Mouse (Mus musculus) E14TG2a.4 (cell line): ENCODE measurements around the gene Cwc27.

Experiments
- H3K27me3 ChIP-seq: 2 replicates; pipeline ENCODE4 v1.6.1; 2014; ENCODE audit warnings: low read length, control low read depth; ENCODE audit not compliant: insufficient read depth
- H3K36me3 ChIP-seq: 2 replicates; pipeline ENCODE4 v1.6.1; 2014; ENCODE audit warnings: low read length, control low read depth; ENCODE audit not compliant: insufficient read depth
- H3K4me1 ChIP-seq: replicated peaks from 2 replicates; pipeline ENCODE4 v1.6.1; 2014; ENCODE audit warnings: low read depth, low read length, control low read depth
- H3K4me3 ChIP-seq: replicated peaks from 2 replicates; pipeline ENCODE4 v1.5.1; 2014; ENCODE audit warnings: mild to moderate bottlenecking, low read length
- H3K9me3 ChIP-seq: 2 replicates; pipeline ENCODE4 v1.6.1; 2014; ENCODE audit warnings: low read length, control low read depth
- CTCF ChIP-seq: conservative IDR thresholded peaks from 2 replicates; pipeline ENCODE4 v1.5.1; 2014; ENCODE audit warnings: low read length
- NANOG ChIP-seq: IDR thresholded peaks from 2 replicates; pipeline ENCODE4 v1.6.1; 2014; ENCODE audit warnings: borderline replicate concordance, low read length, mixed read lengths
- POU5F1 ChIP-seq: IDR thresholded peaks from 2 replicates; pipeline ENCODE4 v1.6.1; 2014; ENCODE audit warnings: low read length, borderline replicate concordance

Gene Cwc27

DNA sequence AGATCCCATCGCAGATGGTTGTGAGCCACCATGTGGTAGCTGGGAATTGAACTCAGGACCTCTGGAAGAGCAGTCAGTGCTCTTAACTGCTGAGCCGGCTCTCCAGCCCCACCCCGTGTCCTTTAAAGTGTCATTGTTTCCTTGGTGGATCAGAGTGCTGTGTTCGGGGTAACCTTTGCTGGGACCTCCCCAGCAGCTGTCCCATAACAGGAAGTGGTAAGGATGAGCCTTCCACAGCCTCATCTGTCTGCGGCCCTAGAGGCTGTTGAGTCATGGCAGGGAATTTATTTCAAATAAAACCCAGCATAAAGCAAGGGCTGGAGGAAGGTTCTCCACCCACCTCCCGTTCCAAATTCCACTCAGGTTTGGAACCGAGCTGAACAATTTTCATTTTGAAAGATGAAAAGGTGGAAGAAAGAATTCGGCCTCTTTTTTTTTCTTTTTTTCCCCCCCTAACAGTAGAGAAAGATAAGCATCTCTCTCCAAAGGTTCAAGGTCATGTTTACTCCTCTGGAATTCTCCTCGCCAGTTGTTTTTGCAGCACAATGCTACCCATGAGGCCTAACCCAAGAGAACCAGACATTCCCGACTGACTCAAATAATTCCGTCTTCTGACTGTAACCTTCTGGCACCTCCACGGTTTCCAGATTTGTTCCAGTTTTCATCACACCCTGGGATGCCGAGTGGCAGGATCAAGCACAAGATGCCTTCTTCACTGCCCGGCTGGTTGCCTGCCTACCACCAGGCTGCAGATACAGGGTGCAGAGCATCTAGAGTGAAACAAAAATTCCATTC, 210.0 kb downstream of the Cwc27 start:
- H3K4me3 ChIP-seq = no peak overlapping the region
- H3K27me3 ChIP-seq = no peaks in the 10 kb centered on the region
- TF ChIP-seq CTCF = no peak
- TF ChIP-seq NANOG = no peak
- no peak for TF ChIP-seq POU5F1
- no peaks in the 10 kb centered on the region for H3K9me3 ChIP-seq
- H3K36me3 ChIP-seq = no peaks in the 10 kb centered on the region
- H3K4me1 ChIP-seq = peaks cover 17% of the 10 kb centered on the region

DNA sequence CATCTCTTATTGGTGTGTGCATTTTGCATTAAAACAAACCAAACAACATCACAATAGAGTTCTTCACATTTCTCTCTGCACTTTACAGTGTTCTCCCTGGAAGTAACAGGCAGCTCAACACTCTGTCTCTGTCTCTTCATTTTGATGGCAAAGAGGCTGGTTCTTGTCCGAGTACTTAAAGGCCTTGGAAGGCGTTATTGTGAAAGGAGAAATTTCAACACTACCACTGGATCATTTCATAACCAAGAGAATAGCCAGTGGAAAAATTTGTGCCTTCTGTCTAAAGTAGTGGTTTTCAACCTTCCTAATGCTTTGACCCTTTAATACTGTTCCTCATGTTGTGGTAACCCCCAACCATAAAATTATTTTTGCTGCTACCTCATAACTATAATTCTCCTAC, 211.8 kb downstream of the Cwc27 start:
- no peaks in the 10 kb centered on the region for H3K36me3 ChIP-seq
- H3K9me3 ChIP-seq = no peaks in the 10 kb centered on the region
- H3K4me3 ChIP-seq = no peak overlapping the region
- TF ChIP-seq POU5F1 (no peak), CTCF (no peak), NANOG (no peak)
- peaks cover 11% of the 10 kb centered on the region for H3K4me1 ChIP-seq
- no peaks in the 10 kb centered on the region for H3K27me3 ChIP-seq

DNA sequence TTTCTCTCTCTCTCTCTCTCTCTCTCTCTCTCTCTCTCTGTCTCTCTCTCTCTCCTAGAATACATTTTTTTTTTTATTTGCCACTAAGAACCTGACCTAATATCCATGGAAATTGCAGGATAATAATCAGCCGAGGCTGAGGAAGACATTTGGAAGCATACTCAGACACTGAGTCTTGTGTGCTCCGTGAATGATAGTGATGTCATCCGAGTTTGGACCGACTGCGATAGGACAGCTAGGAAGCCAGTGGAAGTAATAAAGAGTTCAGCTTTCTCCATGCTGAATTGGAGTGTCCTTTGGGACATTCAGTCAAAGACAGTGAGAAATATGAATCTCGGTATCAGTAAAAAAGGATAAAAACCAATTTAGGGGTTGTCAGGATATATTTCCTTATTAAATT, 214.7 kb downstream of the Cwc27 start:
- TF ChIP-seq CTCF (no peak), NANOG (no peak), POU5F1 (no peak)
- Histone ChIP-seq H3K4me1 (peaks cover 6% of the 10 kb centered on the region), H3K4me3 (no peak overlapping the region), H3K36me3 (no peaks in the 10 kb centered on the region), H3K27me3 (no peaks in the 10 kb centered on the region), H3K9me3 (no peaks in the 10 kb centered on the region)

DNA sequence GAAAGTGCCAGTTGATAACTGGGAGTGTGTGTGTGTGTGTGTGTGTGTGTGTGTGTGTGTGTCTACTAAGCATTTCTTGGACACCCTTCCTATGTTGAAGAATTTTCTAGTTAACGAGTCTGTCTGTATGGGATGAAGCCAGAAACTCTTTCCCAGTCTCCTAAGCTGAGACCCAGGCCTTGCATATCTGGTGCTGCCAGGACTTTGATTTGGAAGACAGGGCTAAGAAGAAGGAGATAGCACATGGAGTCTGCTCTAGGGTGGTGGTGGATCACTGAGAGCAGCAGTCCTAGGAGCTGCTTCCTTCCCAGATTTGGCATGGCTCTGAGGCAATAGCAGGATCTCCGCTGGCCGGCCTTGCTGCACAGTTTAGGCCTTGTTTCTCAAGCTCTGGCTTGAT, 215.2 kb downstream of the Cwc27 start:
- H3K36me3 ChIP-seq = no peaks in the 10 kb centered on the region
- TF ChIP-seq NANOG (no peak), POU5F1 (no peak), CTCF (no peak)
- peaks cover 2% of the 10 kb centered on the region for H3K4me1 ChIP-seq
- H3K9me3 ChIP-seq = no peaks in the 10 kb centered on the region
- no peak overlapping the region for H3K4me3 ChIP-seq
- H3K27me3 ChIP-seq = no peaks in the 10 kb centered on the region

DNA sequence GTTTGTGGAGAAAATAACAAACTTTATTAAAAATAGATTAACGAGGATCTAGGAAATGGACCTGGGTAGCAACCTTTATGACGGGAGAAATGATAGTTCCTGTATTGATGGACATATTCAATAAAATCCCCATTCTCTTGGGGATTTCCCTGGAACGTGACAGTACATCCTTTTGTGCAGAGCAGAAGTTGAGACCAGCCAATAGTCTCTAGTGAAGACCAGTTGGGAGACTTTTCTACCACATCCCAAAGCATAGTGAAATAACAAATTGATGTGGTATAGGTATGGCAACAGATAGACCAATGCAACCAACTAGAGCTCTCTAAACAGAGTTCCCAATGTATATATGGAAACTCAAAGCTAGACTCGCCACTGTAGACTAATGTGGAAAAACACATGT, 220.7 kb downstream of the Cwc27 start:
- Histone ChIP-seq H3K36me3 (no peaks in the 10 kb centered on the region), H3K4me3 (no peak overlapping the region), H3K9me3 (no peaks in the 10 kb centered on the region), H3K4me1 (no peaks in the 10 kb centered on the region), H3K27me3 (no peaks in the 10 kb centered on the region)
- TF ChIP-seq CTCF (no peak), POU5F1 (no peak), NANOG (no peak)

DNA sequence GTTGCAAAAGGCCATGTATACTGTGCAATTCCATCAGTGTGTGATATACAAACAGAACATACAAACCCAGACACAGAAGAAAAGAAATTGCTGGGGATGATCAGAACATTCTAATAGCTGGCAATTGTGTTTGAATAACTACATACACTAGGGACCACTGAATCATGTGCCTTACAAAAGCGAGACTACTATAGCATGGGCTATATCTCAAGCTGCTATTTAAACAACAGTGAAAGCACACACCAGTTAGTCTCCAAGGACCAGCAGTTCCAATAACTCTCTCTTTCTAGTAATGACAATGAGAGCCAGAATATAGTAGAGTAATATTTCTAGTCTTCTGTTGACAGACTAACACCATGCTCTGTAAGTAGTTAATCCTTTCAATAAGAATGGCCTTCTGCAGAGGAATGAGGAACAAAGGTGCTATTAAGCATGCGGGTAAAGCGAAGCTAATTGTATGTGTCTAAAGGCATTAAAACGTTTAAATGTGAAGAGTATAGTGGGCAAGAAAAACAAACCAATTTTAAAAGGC, 222.1 kb downstream of the Cwc27 start:
- peaks cover 6% of the 10 kb centered on the region for H3K9me3 ChIP-seq
- no peak for TF ChIP-seq NANOG
- TF ChIP-seq CTCF = no peak
- no peak for TF ChIP-seq POU5F1
- no peaks in the 10 kb centered on the region for H3K36me3 ChIP-seq
- H3K4me3 ChIP-seq = no peak overlapping the region
- peaks cover 10% of the 10 kb centered on the region; the same call in 1 of the 2 replicates for H3K4me1 ChIP-seq
- no peaks in the 10 kb centered on the region for H3K27me3 ChIP-seq

DNA sequence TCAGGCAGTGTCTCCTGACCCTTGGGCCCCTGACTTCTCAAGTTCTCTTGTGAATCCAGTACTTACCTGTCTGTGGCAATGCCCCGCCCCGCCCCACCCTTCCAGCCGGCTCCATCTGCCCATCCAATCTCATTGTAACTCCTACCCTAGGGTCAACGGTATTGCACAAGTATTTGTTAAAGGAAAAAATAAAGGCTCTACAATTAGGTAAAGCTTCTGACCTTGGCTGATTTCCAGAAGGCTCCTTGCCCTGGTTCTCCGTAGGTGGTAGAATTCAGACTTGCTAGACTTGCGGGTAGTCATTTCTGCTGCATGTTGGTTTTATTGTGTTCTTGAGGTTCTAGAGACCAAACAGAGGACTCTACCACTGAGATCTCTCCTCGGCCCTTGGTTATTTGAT, 226.0 kb downstream of the Cwc27 start:
- Histone ChIP-seq H3K36me3 (no peaks in the 10 kb centered on the region), H3K4me1 (peaks cover 10% of the 10 kb centered on the region; the same call in 1 of the 2 replicates), H3K9me3 (peaks cover 8% of the 10 kb centered on the region), H3K4me3 (no peak overlapping the region), H3K27me3 (no peaks in the 10 kb centered on the region)
- TF ChIP-seq NANOG (no peak), POU5F1 (no peak), CTCF (no peak)

DNA sequence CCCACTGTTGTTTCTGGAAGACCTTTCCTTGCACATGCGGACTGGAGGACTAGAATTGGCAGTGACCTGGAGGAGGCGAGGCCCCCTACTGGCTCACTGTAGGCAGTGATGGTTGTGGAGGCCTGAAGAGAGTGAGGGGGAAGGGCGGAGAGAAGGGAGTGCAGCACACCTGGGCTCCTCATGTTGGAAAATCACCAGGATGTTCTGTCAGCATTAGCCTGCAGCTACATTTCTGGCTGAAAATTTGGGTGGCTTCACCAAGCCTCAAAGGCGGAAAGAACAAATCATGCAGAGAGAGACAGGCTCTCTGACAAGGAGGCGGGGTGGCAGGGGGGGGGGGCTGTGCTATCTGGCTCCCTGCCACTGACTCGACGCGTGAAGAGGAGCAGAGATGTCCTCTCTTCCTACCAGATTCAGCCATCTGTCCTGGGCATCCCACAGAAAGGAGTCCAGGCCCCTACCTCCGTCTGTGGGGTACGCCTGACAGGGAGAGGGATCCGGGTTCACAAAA, 226.8 kb downstream of the Cwc27 start:
- no peaks in the 10 kb centered on the region for H3K36me3 ChIP-seq
- TF ChIP-seq CTCF (peak; percentile 25), POU5F1 (no peak)
- no peak overlapping the region for H3K4me3 ChIP-seq

DNA sequence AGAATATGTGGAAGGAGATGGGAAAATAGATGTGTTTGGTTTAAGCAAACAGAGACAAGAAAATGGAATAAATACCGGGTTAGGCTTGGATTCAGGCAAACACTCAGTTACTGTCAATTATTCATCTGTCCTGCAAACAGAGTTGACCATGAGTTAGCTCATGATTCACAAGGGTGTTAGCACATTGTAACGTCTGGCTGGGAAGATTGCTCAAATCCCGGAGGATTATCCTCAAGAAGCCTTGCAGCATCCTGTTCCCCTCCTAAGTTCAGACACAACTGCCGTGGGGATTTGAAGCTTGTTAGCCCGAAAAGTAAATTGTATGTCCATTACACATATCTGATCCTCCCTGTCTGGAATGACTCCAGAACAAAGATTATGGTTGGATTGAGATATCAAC, 228.6 kb downstream of the Cwc27 start:
- Histone ChIP-seq H3K4me1 (peaks cover 10% of the 10 kb centered on the region; the same call in 1 of the 2 replicates), H3K9me3 (peaks cover 8% of the 10 kb centered on the region), H3K27me3 (no peaks in the 10 kb centered on the region), H3K36me3 (no peaks in the 10 kb centered on the region), H3K4me3 (no peak overlapping the region)
- TF ChIP-seq CTCF = no peak
- no peak for TF ChIP-seq NANOG
- no peak for TF ChIP-seq POU5F1

More for the DNA sequence above, 226.8 kb downstream of the Cwc27 start:
- no peaks in the 10 kb centered on the region for H3K27me3 ChIP-seq
- peaks cover 10% of the 10 kb centered on the region; the same call in 1 of the 2 replicates for H3K4me1 ChIP-seq
- H3K9me3 ChIP-seq = peaks cover 8% of the 10 kb centered on the region
